Mouse (Mus musculus) midbrain, embryonic 16.5 days (tissue): ENCODE measurements around the gene Myl3. TPM values are rescaled to one million over a fixed set of nuclear protein-coding genes. Genes with fewer than 3 reads are reported as not detected.
A peak's percentile ranks its signal among the peaks of the same experiment; 100 is the strongest.

Experiments used
- ATAC-seq: fragments of 200-750 bp; cut with Nextera tagmentation; 2 replicates; pipeline ENCODE4 v1.8.0; 2017; ENCODE audit warnings: moderate TSS enrichment
- H3K27ac ChIP-seq: fragments of 300-500 bp; sonication (generic); 2 replicates; pipeline ENCODE4 v1.5.1; 2014; ENCODE audit warnings: mild to moderate bottlenecking, low read length, mixed read lengths
- H3K27me3 ChIP-seq: fragments of 300-500 bp; sonication (generic); 2 replicates; pipeline ENCODE4 v1.6.1; 2014; ENCODE audit warnings: low read depth, low read length, mixed read lengths; ENCODE audit not compliant: control insufficient read depth, insufficient read depth
- H3K36me3 ChIP-seq: fragments of 300-500 bp; sonication (generic); 2 replicates; pipeline ENCODE4 v1.6.1; 2014; ENCODE audit warnings: mild to moderate bottlenecking, low read length, moderate library complexity, mixed read lengths; ENCODE audit not compliant: control insufficient read depth, insufficient read depth
- H3K4me1 ChIP-seq: fragments of 300-500 bp; sonication (generic); 2 replicates; pipeline ENCODE4 v1.6.1; 2014; ENCODE audit warnings: mild to moderate bottlenecking, low read length, mixed read lengths; ENCODE audit not compliant: control insufficient read depth, insufficient read depth
- H3K4me2 ChIP-seq: fragments of 300-500 bp; sonication (generic); 2 replicates; pipeline ENCODE4 v1.6.1; 2014; ENCODE audit warnings: mild to moderate bottlenecking, low read length, mixed read lengths
- H3K4me3 ChIP-seq: fragments of 300-500 bp; sonication (generic); 2 replicates; pipeline ENCODE4 v1.5.1; 2014; ENCODE audit warnings: low read depth, mild to moderate bottlenecking, low read length, moderate library complexity, mixed read lengths
- H3K9ac ChIP-seq: fragments of 300-500 bp; sonication (generic); 2 replicates; pipeline ENCODE4 v1.6.1; 2014; ENCODE audit warnings: low read depth, low read length, mixed read lengths
- H3K9me3 ChIP-seq: fragments of 300-500 bp; sonication (generic); replicated peaks from 2 replicates; pipeline ENCODE4 v1.6.1; 2014; ENCODE audit warnings: mild to moderate bottlenecking, low read length, mixed read lengths; ENCODE audit not compliant: control insufficient read depth, poor library complexity, severe bottlenecking
- WGBS: fragments of 180-500 bp; shearing (Covaris S2); extraction: QIAGEN DNeasy Blood & Tissue Kit; methylation state at CpG from one replicate; pipeline ENCODE4 v1.1.7; 2014; 5-methylcytosine and 5-hydroxymethylcytosine counted together
- polyA plus RNA-seq: library from polyadenylated mRNA; unstranded; fragments of >200 nt; fragmentation: Nextera tagmentation; extraction: Ambion mirVana; gene quantifications from 2 replicates; pipeline ENCODE4 v1.2.1, GENCODE M21; 2015

Gene Myl3
- polyA plus RNA-seq, 1 experiment from 2014 or later, result 0.48 TPM

DNA sequence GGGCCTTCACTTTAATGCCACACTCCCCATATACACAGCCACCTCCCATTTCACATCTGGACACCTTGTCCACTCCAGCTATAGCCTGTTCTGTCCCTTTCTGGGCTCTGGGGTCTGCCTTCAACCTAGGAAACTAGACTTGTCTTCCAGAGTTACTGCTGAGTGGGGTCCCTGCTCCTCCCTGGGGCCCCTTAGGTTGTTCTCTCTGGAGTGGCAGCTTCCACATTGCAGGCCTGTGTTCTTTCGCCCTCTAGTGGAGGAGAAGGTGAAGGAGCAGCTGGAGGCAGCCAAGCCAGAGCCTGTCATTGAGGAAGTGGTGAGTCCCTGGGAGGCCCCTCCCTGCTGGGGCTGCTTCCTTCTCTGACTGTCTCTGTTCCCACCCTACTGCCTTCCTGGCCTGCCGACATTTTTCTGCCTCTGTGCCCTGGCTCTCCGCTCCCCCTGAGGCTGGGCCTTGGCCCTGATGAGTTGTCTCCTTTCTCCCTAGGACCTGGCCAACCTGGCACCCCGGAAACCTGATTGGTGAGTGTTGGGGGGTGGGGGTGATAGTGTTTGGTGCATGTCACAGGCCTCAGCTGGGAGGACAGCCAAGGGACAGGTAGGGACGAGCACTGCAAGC, 31.9 kb upstream of the Myl3 start:
- Histone ChIP-seq H3K4me1 (no peaks in the 10 kb centered on the region), H3K27ac (no peak overlapping the region), H3K36me3 (peaks cover 6% of the 10 kb centered on the region; the same call in 1 of the 2 replicates), H3K4me3 (no peak overlapping the region), H3K9ac (no peak overlapping the region), H3K9me3 (no peaks in the 10 kb centered on the region), H3K4me2 (no peak overlapping the region), H3K27me3 (no peaks in the 10 kb centered on the region)
- 53% methylated on average over 5 of the region's 5 CpGs for WGBS
- ATAC-seq, result peak; percentile 67; the same call in 1 of the 2 replicates

DNA sequence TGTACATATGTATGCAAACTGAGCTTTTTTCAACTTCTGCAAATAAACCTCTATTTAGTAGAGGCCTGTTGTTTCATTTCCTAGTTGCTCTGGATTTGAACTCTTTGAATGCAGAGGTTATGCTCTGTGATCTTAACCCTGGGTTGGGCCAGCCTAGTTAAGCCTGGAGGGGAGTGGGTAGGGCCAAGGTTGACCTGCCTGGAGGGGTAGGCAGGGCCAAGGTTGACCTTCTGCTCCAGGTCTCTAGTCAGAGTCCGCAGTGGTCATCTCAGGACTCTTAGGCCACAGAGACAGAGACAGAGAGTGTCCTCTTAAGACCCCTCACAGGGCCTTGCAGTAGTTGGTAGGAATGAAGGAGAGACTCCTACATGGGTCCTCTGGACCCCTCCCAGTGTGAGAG, 30.1 kb upstream of the Myl3 start:
- no peaks in the 10 kb centered on the region for H3K4me1 ChIP-seq
- ATAC-seq, result no peak

DNA sequence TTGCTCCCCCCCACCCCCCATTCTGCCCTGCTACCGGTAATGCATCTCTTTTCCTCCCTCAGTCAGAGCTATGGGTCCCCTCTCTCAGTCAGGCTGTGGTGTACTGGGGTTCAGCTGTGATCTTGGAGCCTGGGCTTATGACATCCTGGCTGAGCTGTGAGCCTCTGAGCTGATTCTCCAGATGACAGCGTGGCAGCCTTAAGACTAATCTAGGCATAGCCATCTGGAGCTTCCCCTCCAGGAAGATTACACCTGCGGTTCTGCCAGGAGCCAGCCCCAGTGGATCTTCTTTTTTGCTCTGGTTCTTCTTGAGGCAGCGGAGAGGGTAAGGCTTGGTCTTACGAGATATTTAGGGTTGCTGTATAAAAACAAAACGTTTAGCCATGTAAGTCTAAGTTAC, 29.7 kb upstream of the Myl3 start:
- H3K27ac ChIP-seq, result no peak overlapping the region

More for the DNA sequence above, 30.1 kb upstream of the Myl3 start:
- no peaks in the 10 kb centered on the region for H3K9me3 ChIP-seq
- H3K27me3 ChIP-seq, result no peaks in the 10 kb centered on the region
- no peak overlapping the region for H3K27ac ChIP-seq
- WGBS, result 89% methylated on average over 1 of the region's 1 CpGs
- no peak overlapping the region for H3K4me2 ChIP-seq
- H3K9ac ChIP-seq, result no peak overlapping the region
- H3K36me3 ChIP-seq, result peaks cover 6% of the 10 kb centered on the region; the same call in 1 of the 2 replicates
- H3K4me3 ChIP-seq, result no peak overlapping the region

DNA sequence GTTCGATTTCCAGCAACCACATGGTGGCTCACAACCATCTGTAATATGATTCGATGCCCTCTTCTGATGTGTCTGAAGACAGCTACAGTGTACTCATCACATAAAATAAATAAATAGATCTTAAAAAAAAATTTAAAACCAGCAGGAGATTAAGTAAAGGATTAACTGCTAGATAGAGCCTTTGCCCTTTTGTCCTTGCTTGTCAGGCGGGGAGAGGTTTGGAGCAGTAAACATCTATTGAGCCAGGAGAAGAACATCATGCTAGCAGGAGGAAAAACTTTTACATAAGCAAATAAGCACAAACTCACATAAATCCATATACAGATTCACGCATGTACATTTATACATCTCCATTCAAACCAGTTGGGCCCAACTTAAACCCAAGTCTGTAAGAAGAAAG, 29.1 kb upstream of the Myl3 start:
- Histone ChIP-seq H3K9me3 (no peaks in the 10 kb centered on the region), H3K4me3 (no peak overlapping the region), H3K27me3 (no peaks in the 10 kb centered on the region), H3K9ac (no peak overlapping the region), H3K36me3 (peaks cover 6% of the 10 kb centered on the region; the same call in 1 of the 2 replicates), H3K27ac (no peak overlapping the region), H3K4me1 (no peaks in the 10 kb centered on the region), H3K4me2 (no peak overlapping the region)
- WGBS, result 91% methylated on average over 4 of the region's 4 CpGs
- ATAC-seq, result no peak

More for the DNA sequence above, 29.7 kb upstream of the Myl3 start:
- no peak for ATAC-seq
- H3K4me3 ChIP-seq, result no peak overlapping the region
- no peak overlapping the region for H3K4me2 ChIP-seq
- no peaks in the 10 kb centered on the region for H3K9me3 ChIP-seq
- H3K27me3 ChIP-seq, result no peaks in the 10 kb centered on the region
- H3K4me1 ChIP-seq, result no peaks in the 10 kb centered on the region
- peaks cover 6% of the 10 kb centered on the region; the same call in 1 of the 2 replicates for H3K36me3 ChIP-seq
- no peak overlapping the region for H3K9ac ChIP-seq
- 86% methylated on average over 6 of the region's 6 CpGs for WGBS

DNA sequence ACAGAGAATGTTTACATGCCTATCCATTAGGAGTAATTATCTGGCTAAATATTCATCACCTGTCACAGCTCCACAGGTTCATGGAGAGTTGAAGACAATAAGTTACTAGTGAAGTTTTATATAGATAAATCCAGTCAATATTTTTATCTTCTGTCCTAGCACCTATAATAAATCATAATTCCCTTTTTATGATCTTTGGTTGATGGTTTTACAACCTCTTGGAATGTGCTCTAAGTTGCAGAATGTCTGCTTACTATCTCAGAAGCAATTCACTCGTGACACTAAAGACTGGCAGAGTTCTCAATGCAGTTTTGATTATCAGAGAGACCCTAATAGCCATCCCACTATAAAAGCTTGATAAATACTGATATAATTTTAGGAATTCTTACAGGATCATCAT, 28.3 kb upstream of the Myl3 start:
- Histone ChIP-seq H3K9me3 (no peaks in the 10 kb centered on the region), H3K36me3 (peaks cover 6% of the 10 kb centered on the region; the same call in 1 of the 2 replicates), H3K4me2 (no peak overlapping the region), H3K27ac (no peak overlapping the region), H3K27me3 (no peaks in the 10 kb centered on the region), H3K4me1 (no peaks in the 10 kb centered on the region), H3K9ac (no peak overlapping the region), H3K4me3 (no peak overlapping the region)
- ATAC-seq, result no peak
- 84% methylated on average over 1 of the region's 1 CpGs for WGBS

DNA sequence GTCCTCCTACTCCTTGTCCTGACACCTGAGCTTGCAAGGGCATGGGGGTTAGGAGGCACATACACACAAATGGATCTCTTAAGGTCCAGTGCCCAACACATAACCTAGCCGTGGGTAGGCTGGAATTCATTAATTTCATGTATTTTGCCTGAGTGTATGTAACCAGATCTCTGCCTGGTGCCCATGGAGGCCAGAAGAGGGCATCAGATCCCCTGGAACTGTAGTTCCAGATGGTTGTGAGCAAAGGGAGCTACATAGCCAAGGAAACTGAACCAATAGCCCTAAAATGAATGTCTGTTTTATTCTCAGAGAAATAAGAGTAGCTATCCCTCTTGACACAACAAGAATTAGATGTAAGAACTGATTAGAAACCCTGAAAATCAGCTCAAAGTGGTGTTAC, 26.2 kb upstream of the Myl3 start:
- ATAC-seq, result no peak

DNA sequence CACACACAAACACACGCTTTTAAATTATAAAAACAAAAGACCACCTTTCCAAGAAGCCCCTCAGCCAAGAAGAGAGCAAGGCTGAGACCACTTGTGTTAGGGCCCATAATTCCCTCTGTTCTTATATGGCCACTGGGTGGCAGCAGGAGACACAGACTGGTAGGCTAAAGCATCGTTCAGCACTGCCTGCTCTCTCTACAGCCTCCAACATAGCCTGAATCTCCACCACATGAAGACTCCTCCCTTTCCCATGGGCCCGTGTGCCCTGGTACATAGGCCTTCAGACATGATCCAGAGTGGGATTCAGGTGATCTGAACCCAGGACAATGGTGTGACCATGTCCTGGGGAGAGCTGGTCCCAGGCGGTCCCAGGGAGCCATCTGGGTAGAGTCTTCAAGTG, 24.9 kb upstream of the Myl3 start:
- no peaks in the 10 kb centered on the region for H3K4me1 ChIP-seq
- no peak overlapping the region for H3K9ac ChIP-seq
- no peaks in the 10 kb centered on the region for H3K9me3 ChIP-seq
- no peaks in the 10 kb centered on the region for H3K27me3 ChIP-seq
- no peak overlapping the region for H3K4me3 ChIP-seq
- WGBS, result 26% methylated on average over 4 of the region's 4 CpGs
- peak; percentile 88 for ATAC-seq
- H3K27ac ChIP-seq, result no peak overlapping the region
- no peak overlapping the region for H3K4me2 ChIP-seq
- H3K36me3 ChIP-seq, result peaks cover 6% of the 10 kb centered on the region; the same call in 1 of the 2 replicates

More for the DNA sequence above, 26.2 kb upstream of the Myl3 start:
- H3K4me3 ChIP-seq, result no peak overlapping the region
- H3K4me1 ChIP-seq, result no peaks in the 10 kb centered on the region
- H3K27me3 ChIP-seq, result no peaks in the 10 kb centered on the region
- peaks cover 6% of the 10 kb centered on the region; the same call in 1 of the 2 replicates for H3K36me3 ChIP-seq
- no peak overlapping the region for H3K4me2 ChIP-seq
- no peak overlapping the region for H3K27ac ChIP-seq
- 74% methylated on average over 1 of the region's 1 CpGs for WGBS
- H3K9ac ChIP-seq, result no peak overlapping the region
- H3K9me3 ChIP-seq, result no peaks in the 10 kb centered on the region

DNA sequence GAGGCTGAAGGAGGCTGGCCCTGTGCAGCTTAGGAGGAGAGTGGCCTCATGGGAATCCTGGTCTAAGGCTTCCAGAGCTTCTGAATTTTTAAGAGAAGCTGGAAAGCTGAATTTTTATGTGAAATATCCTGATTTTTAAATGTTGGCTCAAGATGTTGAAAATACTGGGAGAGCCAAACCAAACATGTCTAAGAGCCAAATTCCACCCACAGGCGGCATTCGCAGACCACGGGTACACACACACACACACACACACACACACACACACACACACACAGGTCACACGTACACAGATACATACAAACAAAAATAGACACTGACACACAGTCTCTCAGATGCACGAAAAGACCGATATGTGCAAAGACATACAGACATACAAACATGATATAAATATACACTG, 23.6 kb upstream of the Myl3 start:
- H3K27ac ChIP-seq, result no peak overlapping the region
- no peaks in the 10 kb centered on the region for H3K9me3 ChIP-seq
- no peak overlapping the region for H3K4me2 ChIP-seq
- no peak overlapping the region for H3K9ac ChIP-seq
- ATAC-seq, result no peak
- H3K27me3 ChIP-seq, result no peaks in the 10 kb centered on the region
- 0 out of 2 replicates have a peak, but pooled peaks cover 2% of the 10 kb centered on the region for H3K36me3 ChIP-seq
- H3K4me1 ChIP-seq, result no peaks in the 10 kb centered on the region
- H3K4me3 ChIP-seq, result no peak overlapping the region
- over 99% methylated on average over 6 of the region's 6 CpGs for WGBS

DNA sequence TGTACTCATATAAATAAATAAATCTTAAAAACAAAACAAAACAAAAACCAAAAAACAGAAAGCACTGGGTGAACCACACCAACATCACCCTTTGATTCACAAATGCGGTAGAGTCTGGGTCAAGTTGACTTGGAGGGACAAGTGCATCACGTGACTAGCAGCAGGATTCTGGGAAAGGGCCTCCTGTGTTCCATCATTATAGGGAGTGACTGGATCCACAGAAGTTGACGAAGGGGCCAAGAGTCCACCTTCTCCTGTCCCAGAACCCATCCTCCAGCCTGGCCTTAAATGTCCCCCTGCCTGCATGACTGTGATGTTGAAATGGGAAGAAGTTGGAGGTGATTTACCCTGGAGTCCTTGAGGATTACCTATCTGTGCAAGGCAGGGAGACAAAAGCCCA, 22.9 kb upstream of the Myl3 start:
- Histone ChIP-seq H3K4me3 (no peak overlapping the region), H3K4me2 (no peak overlapping the region), H3K9me3 (no peaks in the 10 kb centered on the region), H3K36me3 (0 out of 2 replicates have a peak, but pooled peaks cover 2% of the 10 kb centered on the region), H3K4me1 (no peaks in the 10 kb centered on the region), H3K27ac (no peak overlapping the region), H3K27me3 (no peaks in the 10 kb centered on the region), H3K9ac (no peak overlapping the region)
- ATAC-seq, result no peak
- whole genome bisulfite sequencing, result 89% methylated on average over 3 of the region's 3 CpGs
